Mouse (Mus musculus) right cerebral cortex, postnatal 14 days (tissue): ENCODE data around the gene Slc4a1.

Experiments used
- DNase-seq: peaks from one replicate; pipeline ENCODE4 v3.0.0; 2022

Gene Slc4a1

DNA sequence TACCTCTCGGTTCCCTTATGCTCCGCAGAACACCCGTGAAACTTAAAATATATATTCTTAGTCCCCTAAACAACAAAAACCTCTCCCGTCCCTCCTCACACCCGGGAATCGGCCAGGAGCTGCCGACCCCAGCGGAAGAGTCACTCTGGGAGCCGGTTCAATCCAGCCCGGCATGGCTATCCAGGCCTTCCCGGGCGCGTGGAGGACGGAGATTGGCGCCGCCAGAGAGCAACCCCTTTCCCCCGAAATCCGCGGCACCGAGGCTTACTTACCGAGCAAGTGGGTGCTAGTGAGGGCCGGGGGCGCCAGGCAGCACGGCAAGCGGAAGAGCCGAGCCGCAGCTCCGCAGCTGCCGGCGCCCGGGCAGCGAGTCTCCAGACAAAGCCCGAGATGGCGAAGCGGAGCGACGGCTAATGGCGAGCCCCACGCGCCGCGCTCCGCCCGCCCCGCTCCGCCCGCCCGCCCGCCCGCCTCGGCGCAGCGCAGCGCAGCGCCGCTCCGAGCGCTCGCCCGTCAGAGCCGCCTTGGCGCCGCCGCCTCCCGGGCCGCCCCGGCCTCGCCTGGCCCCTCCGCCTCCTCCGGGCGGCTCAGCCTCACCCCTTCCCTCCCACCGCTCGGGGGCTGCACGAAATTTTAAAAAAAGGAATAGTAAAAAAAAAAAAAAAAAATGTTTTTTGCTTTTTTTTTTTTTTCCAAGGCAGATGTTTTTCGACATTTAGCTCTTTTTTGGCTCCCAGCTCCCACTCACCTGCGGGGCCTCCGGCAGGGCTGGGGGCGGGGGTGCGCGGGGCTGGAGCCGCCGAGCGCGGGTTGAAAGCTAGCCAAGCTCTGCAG is 47.2 kb downstream of the Slc4a1 start:
- DNase-seq = peak; percentile 54

DNA sequence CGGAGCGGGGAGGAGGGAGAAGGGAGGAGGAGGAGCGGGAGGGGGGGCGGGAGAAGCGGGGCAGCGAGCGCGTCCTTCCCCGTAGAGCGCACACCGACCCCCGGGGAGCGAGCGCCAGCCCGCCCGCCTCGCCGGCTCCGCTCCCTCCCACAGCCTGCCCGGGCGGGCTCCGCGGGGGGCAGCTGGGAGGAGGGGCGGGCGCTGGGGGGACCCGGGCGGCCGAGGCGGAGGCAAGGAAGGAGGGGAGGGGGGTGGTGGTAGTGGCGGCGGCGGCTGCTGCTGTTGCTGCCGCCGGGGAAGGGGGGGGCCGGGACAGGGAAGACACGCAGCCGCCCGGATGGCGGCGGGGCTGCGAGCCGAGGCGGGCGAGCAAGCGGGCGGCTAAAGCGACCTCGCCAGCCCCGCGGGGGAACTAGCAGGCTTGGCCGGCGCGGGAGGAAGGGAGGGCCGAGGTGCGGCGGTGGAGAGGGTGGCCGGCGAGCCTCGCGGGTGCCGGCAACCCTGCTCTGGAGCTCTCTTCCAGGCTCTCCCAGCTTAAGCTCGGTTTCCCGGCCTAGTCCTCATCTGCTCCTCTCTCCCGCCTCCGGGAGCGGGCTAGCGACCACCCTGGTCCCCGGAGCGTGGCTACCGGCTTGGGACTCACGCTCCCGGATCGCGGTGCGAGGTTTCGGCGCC is 48.0 kb downstream of the Slc4a1 start:
- DNase-seq = peak; percentile 68

DNA sequence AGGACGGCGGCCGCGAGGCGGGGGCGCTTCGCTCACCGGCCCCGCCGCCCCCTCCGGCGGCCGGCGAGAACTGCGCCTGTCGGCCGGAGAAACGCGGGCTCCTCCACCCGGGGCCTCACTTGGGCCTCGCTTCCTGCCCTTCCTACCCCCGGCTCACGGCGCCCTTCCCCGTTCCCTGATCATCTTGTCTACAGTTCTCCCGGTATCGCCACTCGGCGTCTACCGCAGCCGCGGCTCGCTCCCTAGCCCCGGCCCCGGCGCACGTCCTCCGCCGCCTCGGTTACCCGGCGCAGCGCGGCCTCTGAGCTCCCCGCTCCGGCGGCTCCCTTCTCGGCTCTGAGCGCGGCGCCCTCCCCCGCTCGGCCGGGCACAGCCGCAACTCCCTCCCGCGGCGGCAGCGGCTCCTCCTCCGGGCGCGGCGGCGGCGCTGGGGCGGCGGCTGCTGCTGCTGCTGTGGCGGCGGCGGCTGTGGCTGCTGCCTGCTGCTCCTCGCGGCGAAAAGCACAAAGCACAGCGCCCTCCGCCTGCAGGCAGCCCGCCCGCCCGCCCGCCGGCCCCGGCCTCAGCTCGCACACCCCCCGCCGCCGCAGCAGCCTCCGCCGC is 48.6 kb downstream of the Slc4a1 start:
- peak; percentile 63 for DNase-seq

DNA sequence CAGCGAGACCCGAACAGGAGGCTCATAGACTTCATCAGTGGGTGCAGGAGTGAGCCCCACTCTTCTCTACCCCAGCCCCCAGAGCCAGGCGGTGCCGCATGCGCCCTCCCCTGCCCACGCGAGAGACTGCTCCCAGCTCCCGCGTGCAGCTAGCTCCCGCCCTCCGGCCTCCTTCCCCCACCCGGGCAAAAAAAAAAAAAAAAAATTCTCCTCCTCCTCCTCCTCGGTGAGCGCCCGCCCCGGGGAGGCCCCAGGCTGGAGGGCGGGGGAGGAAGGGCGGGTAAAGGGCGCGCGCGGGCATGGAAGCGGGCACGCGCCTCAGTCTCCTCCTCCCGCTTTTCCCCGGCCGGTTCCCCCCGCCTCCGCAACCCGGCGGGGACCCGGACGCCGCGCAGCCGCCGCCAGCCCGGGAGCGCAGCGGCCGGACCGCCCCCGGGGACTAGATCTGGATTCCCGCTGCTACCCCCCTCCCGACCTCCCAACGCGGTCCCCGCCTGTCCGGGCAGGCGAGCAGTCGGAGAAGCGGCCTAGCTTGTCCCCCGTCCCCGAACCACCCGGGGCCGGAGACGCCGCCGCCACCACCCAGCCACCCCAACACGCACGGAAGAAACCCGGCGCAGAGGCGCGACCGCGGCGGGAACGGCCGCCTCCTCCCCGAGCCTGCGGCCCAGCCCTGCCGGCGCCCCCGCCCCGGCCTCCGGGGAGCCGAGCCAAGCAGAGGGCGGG is 49.3 kb downstream of the Slc4a1 start:
- peak; percentile 86 for DNase-seq

- peak; percentile 31 for DNase-seq
These were observed 50.1 kb downstream of the Slc4a1 start for GRCm38 (mm10) chr11:102315690-102316571.

DNA sequence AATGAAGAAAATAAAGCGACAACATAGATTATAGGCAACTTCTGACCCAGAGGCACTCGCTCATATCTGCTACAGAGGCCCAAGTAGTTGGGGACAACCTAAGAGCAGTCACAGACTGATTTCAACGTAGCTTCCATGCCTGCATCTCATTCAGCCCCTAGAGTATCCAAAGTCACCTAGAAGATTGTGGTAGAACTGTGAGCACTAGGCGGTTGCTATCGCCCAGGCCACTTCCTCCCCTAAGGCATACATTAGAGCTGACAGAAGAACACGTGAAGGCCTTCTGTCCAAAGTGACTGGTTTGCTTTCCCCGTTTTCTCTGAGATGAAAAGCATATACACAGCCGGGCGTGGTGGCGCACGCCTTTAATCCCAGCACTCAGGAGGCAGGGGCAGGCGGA is 51.7 kb downstream of the Slc4a1 start:
- DNase-seq = no peak

DNA sequence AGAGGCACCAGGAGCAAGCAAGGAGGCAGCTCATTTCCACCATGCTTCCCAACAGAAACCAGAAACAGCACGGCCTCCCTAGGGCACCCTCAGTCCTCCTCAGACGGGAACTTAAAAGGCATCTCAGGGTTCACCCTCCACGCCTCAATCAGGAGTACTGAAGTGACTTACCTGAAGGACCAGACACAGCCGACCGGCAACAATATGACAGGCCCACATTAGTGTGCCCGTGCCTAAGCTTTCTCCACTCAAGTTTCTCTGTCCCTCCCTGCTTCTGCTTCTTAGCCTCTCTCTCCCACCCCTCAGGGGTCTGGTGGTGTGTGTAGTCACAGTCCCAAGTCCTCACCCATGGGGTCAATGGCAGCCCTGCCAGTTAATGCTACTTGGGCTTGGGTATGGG is 53.4 kb downstream of the Slc4a1 start:
- DNase-seq = no peak

GRCm38 (mm10) chr11:102311966-102312365 is 54.0 kb downstream of the Slc4a1 start:
- DNase-seq = no peak

- no peak for DNase-seq
These were observed 55.0 kb downstream of the Slc4a1 start for GRCm38 (mm10) chr11:102310768-102311695.

GRCm38 (mm10) chr11:102309821-102310617 is 56.0 kb downstream of the Slc4a1 start:
- DNase-seq = no peak

DNA sequence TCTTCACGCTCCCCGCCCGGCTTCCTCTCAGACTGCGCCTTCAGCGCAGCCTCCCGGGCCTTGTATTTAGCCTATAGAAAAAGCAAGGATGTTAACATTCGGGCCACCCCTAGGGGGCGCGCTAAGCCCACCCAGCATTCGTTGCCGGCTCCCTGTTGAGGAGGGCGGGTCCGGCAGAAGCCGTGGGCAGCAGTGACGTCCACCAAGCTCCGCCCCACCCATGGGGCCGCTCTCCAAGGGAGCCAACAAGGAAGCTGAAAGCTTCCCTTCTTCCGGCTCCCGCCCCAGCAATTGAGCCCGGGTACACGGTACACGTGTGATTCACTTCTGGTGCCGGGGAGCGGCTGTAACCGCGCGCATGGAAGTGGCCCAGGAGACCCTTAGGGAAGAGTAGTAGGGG is 57.0 kb downstream of the Slc4a1 start:
- peak; percentile 95 for DNase-seq

- no peak for DNase-seq
These were observed 57.9 kb downstream of the Slc4a1 start for GRCm38 (mm10) chr11:102308104-102308503.

GRCm38 (mm10) chr11:102305359-102305758 is 60.6 kb downstream of the Slc4a1 start:
- DNase-seq = no peak

GRCm38 (mm10) chr11:102304141-102304540 is 61.9 kb downstream of the Slc4a1 start:
- DNase-seq = no peak

DNA sequence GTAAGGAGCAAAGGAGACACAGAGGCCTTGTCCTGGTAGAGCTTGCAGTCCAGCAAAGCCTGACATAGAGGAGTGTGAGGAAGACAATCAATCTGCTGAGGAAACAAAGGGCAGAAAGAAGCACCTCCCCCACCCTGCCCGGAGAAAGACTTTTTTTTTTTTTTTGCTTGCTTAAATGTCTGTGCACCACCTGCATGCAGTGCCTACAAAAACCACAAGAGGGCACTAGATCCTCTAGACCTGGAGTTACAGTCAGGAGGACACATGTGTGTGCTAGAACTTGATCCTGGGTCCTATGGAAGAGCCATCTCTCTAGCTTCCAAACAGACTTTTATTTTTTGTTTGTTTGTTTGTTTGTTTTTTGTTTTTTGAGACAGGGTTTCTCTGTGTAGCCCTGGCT is 66.2 kb downstream of the Slc4a1 start:
- no peak for DNase-seq
